Mouse (Mus musculus) heart, embryonic 13.5 days (tissue): ENCODE results near the gene Bmpr2. TPM values are rescaled to one million over a fixed set of nuclear protein-coding genes. Genes with fewer than 3 reads are reported as not detected.

Source experiments
- ATAC-seq: fragments of 200-750 bp; cut with Nextera tagmentation; 2 replicates; pipeline ENCODE4 v1.8.0; 2017; ENCODE audit warnings: moderate TSS enrichment; ENCODE audit not compliant: insufficient number of reproducible peaks, low FRiP score, low TSS enrichment; ENCODE audit errors: extremely low read depth
- H3K27ac ChIP-seq: fragments of 300-500 bp; sonication (generic); replicated peaks from 2 replicates; pipeline ENCODE4 v1.5.1; 2015; ENCODE audit warnings: moderate library complexity, mild to moderate bottlenecking, inconsistent platforms
- H3K27me3 ChIP-seq: fragments of 300-500 bp; sonication (generic); replicated peaks from 2 replicates; pipeline ENCODE4 v1.6.1; 2015; ENCODE audit warnings: mild to moderate bottlenecking, inconsistent platforms
- H3K36me3 ChIP-seq: fragments of 300-500 bp; sonication (generic); 2 replicates; pipeline ENCODE4 v1.6.1; 2015; ENCODE audit warnings: mild to moderate bottlenecking, inconsistent platforms
- H3K4me1 ChIP-seq: fragments of 300-500 bp; sonication (generic); 2 replicates; pipeline ENCODE4 v1.6.1; 2015; ENCODE audit warnings: inconsistent platforms
- H3K4me2 ChIP-seq: fragments of 300-500 bp; sonication (generic); 2 replicates; pipeline ENCODE4 v1.6.1; 2015; ENCODE audit warnings: inconsistent platforms, mild to moderate bottlenecking, moderate library complexity
- H3K4me3 ChIP-seq: fragments of 300-500 bp; sonication (generic); 2 replicates; pipeline ENCODE4 v1.5.1; 2015; ENCODE audit warnings: moderate library complexity, mild to moderate bottlenecking, inconsistent platforms
- H3K9ac ChIP-seq: fragments of 300-500 bp; sonication (generic); 2 replicates; pipeline ENCODE4 v1.6.1; 2015; ENCODE audit warnings: inconsistent platforms, mild to moderate bottlenecking, moderate library complexity
- H3K9me3 ChIP-seq: fragments of 300-500 bp; sonication (generic); 2 replicates; pipeline ENCODE4 v1.6.1; 2016; ENCODE audit warnings: inconsistent platforms
- WGBS: fragments of 180-500 bp; shearing (Covaris S2); methylation state at CpG from one replicate; pipeline ENCODE4 v1.1.7; 2015; ENCODE audit warnings: mixed read lengths; 5-methylcytosine and 5-hydroxymethylcytosine counted together
- polyA plus RNA-seq: library from polyadenylated mRNA; unstranded; fragments of >200 nt; fragmentation: Nextera tagmentation; extraction: Ambion mirVana; gene quantifications from 2 replicates; pipeline ENCODE4 v1.2.1, GENCODE M21; 2015

Gene Bmpr2
- polyA plus RNA-seq, 1 experiment from 2014 or later = 6.1 TPM

GRCm38 (mm10) chr1:59758325-59758724 lies 4.9 kb upstream of the Bmpr2 start:
- Histone ChIP-seq H3K9me3 (no peaks in the 10 kb centered on the region), H3K4me1 (no peaks in the 10 kb centered on the region; the same call in 1 of the 2 replicates), H3K27me3 (no peaks in the 10 kb centered on the region), H3K4me3 (no peak overlapping the region), H3K36me3 (no peaks in the 10 kb centered on the region), H3K27ac (no peak overlapping the region), H3K9ac (no peak overlapping the region), H3K4me2 (no peak overlapping the region)
- WGBS = 84% methylated on average over 1 of the region's 1 CpGs
- ATAC-seq = no peak

DNA sequence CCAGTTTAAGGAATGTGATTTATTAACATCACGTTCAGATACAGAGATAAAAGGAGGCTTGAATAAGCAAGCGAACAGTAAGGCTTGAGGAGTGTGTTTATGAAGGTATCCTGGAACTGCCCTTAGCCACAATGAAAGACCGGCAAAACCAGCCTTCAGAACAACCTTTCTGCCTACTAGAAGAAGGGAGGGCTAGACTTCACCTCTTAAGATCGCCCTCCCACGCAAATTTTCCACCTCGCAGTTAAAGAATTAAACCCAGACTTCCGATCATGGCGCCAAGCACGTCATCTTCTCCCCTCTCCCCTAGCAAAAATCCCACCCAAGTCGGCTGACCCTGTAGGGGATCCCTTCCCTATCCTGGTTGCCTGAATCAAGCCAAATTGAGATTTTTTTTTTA lies 992 bp upstream of the Bmpr2 start:
- WGBS = 7% methylated on average over 10 of the region's 10 CpGs
- H3K9me3 ChIP-seq = no peaks in the 10 kb centered on the region
- peak overlapping the region; percentile 84 for H3K4me3 ChIP-seq
- H3K27me3 ChIP-seq = no peaks in the 10 kb centered on the region
- H3K4me1 ChIP-seq = peaks cover 13% of the 10 kb centered on the region
- peak overlapping the region; percentile 92 for H3K4me2 ChIP-seq
- H3K36me3 ChIP-seq = no peaks in the 10 kb centered on the region
- H3K9ac ChIP-seq = peak overlapping the region; percentile 98
- peak overlapping the region; percentile 99 for H3K27ac ChIP-seq
- no peak for ATAC-seq

DNA sequence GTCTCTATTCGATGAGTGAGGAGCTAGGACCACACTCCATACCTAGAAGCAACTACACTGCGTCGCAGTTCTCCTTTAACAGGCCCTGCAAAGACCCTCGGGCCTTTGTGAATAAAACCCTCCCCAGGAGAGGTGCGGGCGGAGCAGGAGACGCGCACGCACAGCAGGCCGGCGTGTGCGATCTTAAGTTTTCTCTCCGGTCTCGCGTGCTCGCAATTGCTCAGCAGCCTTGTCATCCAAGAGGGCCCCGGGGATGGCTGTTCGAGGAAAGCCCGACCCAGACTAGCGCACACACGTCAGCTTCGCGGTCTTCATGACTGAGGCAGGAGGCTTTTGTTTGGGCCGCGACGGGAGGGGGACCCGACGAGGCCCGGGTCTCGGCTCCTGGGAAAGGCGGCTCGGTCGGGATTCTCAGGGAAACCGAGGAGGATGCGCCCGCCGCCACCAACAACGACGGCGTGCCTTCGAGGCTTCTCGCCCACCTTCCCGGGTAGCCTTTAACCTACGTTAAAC lies 493 bp upstream of the Bmpr2 start:
- WGBS = under 1% methylated on average over 44 of the region's 44 CpGs
- Histone ChIP-seq H3K4me3 (peak overlapping the region; percentile 84), H3K36me3 (no peaks in the 10 kb centered on the region), H3K4me2 (peak overlapping the region; percentile 92), H3K4me1 (peaks cover 13% of the 10 kb centered on the region), H3K9me3 (no peaks in the 10 kb centered on the region), H3K27me3 (no peaks in the 10 kb centered on the region), H3K9ac (peak overlapping the region; percentile 98), H3K27ac (peak overlapping the region; percentile 99)
- peak; percentile 40 for ATAC-seq

GRCm38 (mm10) chr1:59763781-59764251 lies 616 bp downstream of the Bmpr2 start:
- H3K4me1 ChIP-seq = peaks cover 16% of the 10 kb centered on the region
- 0% methylated on average over 55 of the region's 55 CpGs for WGBS
- peaks cover 7% of the 10 kb centered on the region for H3K36me3 ChIP-seq
- peak overlapping the region; percentile 98 for H3K9ac ChIP-seq
- H3K4me2 ChIP-seq = peak overlapping the region; percentile 92
- ATAC-seq = peak; percentile 55
- H3K27me3 ChIP-seq = no peaks in the 10 kb centered on the region
- H3K9me3 ChIP-seq = no peaks in the 10 kb centered on the region
- peak overlapping the region; percentile 84 for H3K4me3 ChIP-seq
- H3K27ac ChIP-seq = peak overlapping the region; percentile 99

DNA sequence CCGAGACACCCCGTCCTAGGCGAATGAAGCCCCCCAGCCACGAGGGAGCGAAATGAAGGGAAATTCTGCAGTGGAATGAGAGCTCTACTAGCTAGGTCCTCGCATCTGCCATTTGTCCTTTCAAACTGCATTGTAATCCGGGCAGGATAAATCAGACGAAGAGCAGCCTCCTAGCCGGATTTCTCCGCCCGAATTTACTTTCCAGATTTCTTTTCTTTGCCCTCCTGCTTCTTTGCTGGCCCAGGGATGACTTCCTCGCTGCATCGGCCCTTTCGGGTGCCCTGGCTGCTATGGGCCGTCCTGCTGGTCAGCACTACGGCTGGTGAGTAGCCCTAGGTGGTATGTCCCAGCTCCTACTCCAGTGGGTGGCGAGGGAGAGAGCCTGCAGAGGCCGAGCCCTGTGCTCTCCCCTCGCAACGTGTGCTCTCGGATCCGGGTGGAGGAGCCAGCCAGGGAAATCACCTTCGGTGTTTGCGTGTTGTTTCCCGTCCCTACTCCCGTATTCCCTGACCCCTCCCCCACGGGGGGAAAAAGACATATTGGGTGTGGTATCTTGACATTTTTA lies 1.3 kb downstream of the Bmpr2 start:
- Histone ChIP-seq H3K4me3 (peak overlapping the region; percentile 84), H3K4me2 (peak overlapping the region; percentile 92), H3K4me1 (peaks cover 16% of the 10 kb centered on the region), H3K36me3 (peaks cover 14% of the 10 kb centered on the region), H3K9ac (peak overlapping the region; percentile 98), H3K27ac (peak overlapping the region; percentile 99), H3K27me3 (no peaks in the 10 kb centered on the region), H3K9me3 (no peaks in the 10 kb centered on the region)
- no peak for ATAC-seq
- under 1% methylated on average over 27 of the region's 27 CpGs for WGBS

GRCm38 (mm10) chr1:59765279-59765678 lies 2.1 kb downstream of the Bmpr2 start:
- 1% methylated on average over 4 of the region's 4 CpGs for WGBS
- peak overlapping the region; percentile 98 for H3K9ac ChIP-seq
- no peak for ATAC-seq
- H3K4me3 ChIP-seq = peak overlapping the region; percentile 84
- no peak overlapping the region for H3K27ac ChIP-seq
- H3K4me2 ChIP-seq = peak overlapping the region; percentile 92
- H3K9me3 ChIP-seq = no peaks in the 10 kb centered on the region
- H3K27me3 ChIP-seq = no peaks in the 10 kb centered on the region
- H3K4me1 ChIP-seq = peaks cover 16% of the 10 kb centered on the region
- H3K36me3 ChIP-seq = peaks cover 18% of the 10 kb centered on the region

DNA sequence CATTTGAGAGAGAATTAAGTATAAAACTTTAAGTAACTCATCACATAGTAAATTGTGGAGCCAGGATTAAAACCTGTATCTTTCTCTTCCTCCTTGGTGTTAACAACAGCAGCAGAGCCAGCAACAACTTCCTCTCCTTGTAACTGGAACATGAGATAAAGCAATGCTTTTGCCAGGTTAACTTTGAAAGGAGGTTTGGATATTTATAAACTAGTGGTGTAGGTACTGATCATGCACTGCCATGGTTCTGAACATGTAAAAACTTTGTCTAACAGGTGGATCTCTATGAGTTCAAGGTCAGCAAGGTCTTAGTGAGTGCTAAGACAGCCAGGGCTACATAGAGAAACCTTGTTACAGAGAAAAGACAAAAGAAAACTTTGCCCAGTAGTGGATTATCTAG lies 3.4 kb downstream of the Bmpr2 start:
- Histone ChIP-seq H3K27ac (peak overlapping the region; percentile 54), H3K4me2 (peak overlapping the region; percentile 71), H3K4me3 (peak overlapping the region; percentile 45), H3K4me1 (peaks cover 21% of the 10 kb centered on the region), H3K9ac (peak overlapping the region; percentile 70), H3K27me3 (no peaks in the 10 kb centered on the region), H3K36me3 (peaks cover 18% of the 10 kb centered on the region), H3K9me3 (no peaks in the 10 kb centered on the region)
- no peak for ATAC-seq

DNA sequence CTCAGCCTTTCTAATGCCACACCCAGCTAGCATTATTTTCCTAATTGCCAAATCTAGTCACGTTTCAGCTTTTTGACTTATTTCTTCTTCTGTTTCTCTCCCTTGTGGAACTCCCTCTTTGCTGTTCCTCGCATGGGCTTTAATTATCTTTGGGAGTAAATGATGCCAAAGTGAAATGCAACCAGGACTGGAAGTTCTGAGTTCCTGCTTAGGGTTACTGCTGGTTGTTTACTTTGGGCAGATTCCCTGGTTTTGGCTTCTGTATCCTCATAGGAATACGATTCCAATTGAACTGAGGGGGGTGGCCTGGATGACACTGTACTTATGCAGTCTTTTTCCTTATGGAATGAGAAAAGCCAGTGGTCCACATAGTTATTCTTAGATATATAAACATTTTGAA lies 8.7 kb downstream of the Bmpr2 start:
- 57% methylated on average over 3 of the region's 3 CpGs for WGBS
- ATAC-seq = no peak
- Histone ChIP-seq H3K27me3 (no peaks in the 10 kb centered on the region), H3K9me3 (no peaks in the 10 kb centered on the region), H3K4me3 (no peak overlapping the region), H3K4me1 (peaks cover 32% of the 10 kb centered on the region), H3K27ac (peak overlapping the region; percentile 24; the same call in 1 of the 2 replicates), H3K36me3 (peaks cover 18% of the 10 kb centered on the region), H3K9ac (no peak overlapping the region), H3K4me2 (no peak overlapping the region)

GRCm38 (mm10) chr1:59781080-59781479 lies 17.9 kb downstream of the Bmpr2 start:
- 70% methylated on average over 1 of the region's 1 CpGs for WGBS
- peaks cover 15% of the 10 kb centered on the region; the same call in 1 of the 2 replicates for H3K36me3 ChIP-seq
- no peaks in the 10 kb centered on the region for H3K27me3 ChIP-seq
- no peak for ATAC-seq
- H3K9ac ChIP-seq = no peak overlapping the region
- H3K9me3 ChIP-seq = no peaks in the 10 kb centered on the region
- no peak overlapping the region for H3K4me2 ChIP-seq
- H3K27ac ChIP-seq = no peak overlapping the region
- peaks cover 8% of the 10 kb centered on the region; the same call in 1 of the 2 replicates for H3K4me1 ChIP-seq
- no peak overlapping the region for H3K4me3 ChIP-seq

DNA sequence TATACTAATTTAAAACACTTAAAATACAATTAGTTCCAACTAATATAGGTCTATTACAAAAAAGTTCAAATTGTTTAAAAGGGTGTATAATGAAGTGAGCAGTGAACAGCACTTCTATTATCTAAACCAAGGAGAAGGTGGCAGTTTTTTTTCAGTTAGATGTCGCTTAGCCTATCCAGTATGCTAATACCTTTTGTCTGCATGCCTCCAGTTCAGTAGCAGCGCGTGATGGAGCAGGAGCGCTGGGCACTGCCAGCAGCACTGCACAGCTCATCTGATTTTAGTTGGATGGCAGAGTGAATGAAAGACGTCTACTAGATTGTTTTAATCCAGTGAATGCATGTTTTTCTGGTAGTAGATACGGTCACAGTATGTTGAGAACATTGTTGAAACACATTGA lies 25.8 kb downstream of the Bmpr2 start:
- Histone ChIP-seq H3K4me3 (no peak overlapping the region), H3K27me3 (no peaks in the 10 kb centered on the region), H3K9me3 (no peaks in the 10 kb centered on the region), H3K4me1 (peaks cover 15% of the 10 kb centered on the region), H3K36me3 (0 out of 2 replicates have a peak, but pooled peaks cover 14% of the 10 kb centered on the region), H3K9ac (no peak overlapping the region), H3K27ac (no peak overlapping the region), H3K4me2 (no peak overlapping the region)
- WGBS = 56% methylated on average over 6 of the region's 6 CpGs
- no peak for ATAC-seq

- 66% methylated on average over 5 of the region's 5 CpGs for WGBS
- no peaks in the 10 kb centered on the region for H3K27me3 ChIP-seq
- ATAC-seq = no peak
Measured at GRCm38 (mm10) chr1:59789741-59790140, 26.5 kb downstream of the Bmpr2 start.

GRCm38 (mm10) chr1:59795336-59795735 lies 32.1 kb downstream of the Bmpr2 start:
- Histone ChIP-seq H3K27ac (no peak overlapping the region), H3K4me3 (no peak overlapping the region), H3K9ac (no peak overlapping the region), H3K36me3 (0 out of 2 replicates have a peak, but pooled peaks cover 2% of the 10 kb centered on the region), H3K4me2 (no peak overlapping the region), H3K9me3 (no peaks in the 10 kb centered on the region), H3K27me3 (no peaks in the 10 kb centered on the region), H3K4me1 (peaks cover 16% of the 10 kb centered on the region; the same call in 1 of the 2 replicates)
- ATAC-seq = no peak
- 38% methylated on average over 1 of the region's 1 CpGs for WGBS

More at GRCm38 (mm10) chr1:59789741-59790140, 26.5 kb downstream of the Bmpr2 start:
- no peak overlapping the region for H3K9ac ChIP-seq
- H3K4me2 ChIP-seq = no peak overlapping the region
- H3K36me3 ChIP-seq = 0 out of 2 replicates have a peak, but pooled peaks cover 10% of the 10 kb centered on the region
- no peak overlapping the region for H3K4me3 ChIP-seq
- H3K9me3 ChIP-seq = no peaks in the 10 kb centered on the region
- peaks cover 17% of the 10 kb centered on the region for H3K4me1 ChIP-seq
- H3K27ac ChIP-seq = no peak overlapping the region
